Mouse (Mus musculus): ENCODE measurements around the gene Slc44a2.

GRCm38 (mm10) chr9:21320280-21320618, 249 bp upstream of the Slc44a2 start:
- TF ChIP-seq CTCF (IDR thresholded peaks at IDR 0.05) (no peak), EP300 (IDR thresholded peaks at IDR 0.05) (no peak)

Data from lung, postnatal 0 days (tissue).